Mouse (Mus musculus) ES-Bruce4 (cell line): ENCODE data around the gene Hcfc1.

ENCODE experiments used
- CTCF ChIP-seq: IDR thresholded peaks from one replicate; pipeline ENCODE4 v1.8.1; 2011; ENCODE audit warnings: low read depth, low read length
- EP300 ChIP-seq: IDR thresholded peaks from 2 replicates; pipeline ENCODE4 v1.6.1; 2011; ENCODE audit warnings: low read depth, low read length; ENCODE audit not compliant: insufficient read depth
- POLR2A ChIP-seq: IDR thresholded peaks from one replicate; pipeline ENCODE4 v1.8.1; 2011; ENCODE audit warnings: low read length; ENCODE audit not compliant: insufficient read depth

- TF ChIP-seq CTCF (no peak), EP300 (no peak), POLR2A (no peak)
Observed at GRCm38 (mm10) chrX:73970781-73971180, 4.6 kb upstream of the Hcfc1 start.
